Mouse (Mus musculus) layer of hippocampus, postnatal 36 days (tissue): Measurements from ENCODE around the gene Uckl1. TPM values are rescaled to one million over a fixed set of nuclear protein-coding genes. Genes with fewer than 3 reads are reported as not detected.

Experiments
- DNase-seq, 2 experiments: peaks; one replicate each; pipeline ENCODE4 v3.0.0; 2022
- total RNA-seq, 2 experiments: library from RNA; stranded (reverse); gene quantifications; 2 replicates each; pipeline ENCODE4 v1.2.3; 2021

Uckl1 gene
- total RNA-seq, 2 experiments from 2014 or later = 59.6 to 60.7 TPM

- DNase-seq = no peak
Observed at GRCm38 (mm10) chr2:181589732-181590105, 5.0 kb upstream of the Uckl1 start.

GRCm38 (mm10) chr2:181589011-181589731, 4.5 kb upstream of the Uckl1 start:
- DNase-seq = no peak

GRCm38 (mm10) chr2:181588229-181588780, 3.6 kb upstream of the Uckl1 start:
- DNase-seq = no peak

GRCm38 (mm10) chr2:181587796-181588195, 3.1 kb upstream of the Uckl1 start:
- no peak for DNase-seq

- no peak for DNase-seq
Observed at GRCm38 (mm10) chr2:181586124-181586523, 1.4 kb upstream of the Uckl1 start.

DNA sequence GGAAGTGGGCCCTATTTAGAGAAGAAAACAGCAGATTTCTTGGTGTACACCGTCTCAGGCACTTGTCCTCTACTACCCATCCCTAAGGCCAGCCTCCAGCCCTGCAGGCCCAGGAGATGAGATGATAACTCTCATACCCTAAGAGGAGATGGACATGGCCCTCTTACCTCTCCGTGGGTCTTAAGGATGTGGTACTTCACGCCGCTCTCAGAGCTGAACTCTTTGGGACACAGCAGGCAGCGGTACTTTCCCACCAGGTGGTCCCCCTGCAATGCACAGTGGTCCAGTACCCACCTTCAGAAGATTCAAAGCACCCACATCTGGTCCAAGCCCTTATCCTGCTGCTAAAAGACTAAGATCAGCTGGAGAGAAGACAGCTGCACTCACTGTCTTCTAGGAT, 814 bp upstream of the Uckl1 start:
- no peak for DNase-seq

- no peak for DNase-seq
Observed at GRCm38 (mm10) chr2:181583460-181584257, 1.0 kb downstream of the Uckl1 start.

GRCm38 (mm10) chr2:181582939-181583338, 1.8 kb downstream of the Uckl1 start:
- DNase-seq = no peak

DNA sequence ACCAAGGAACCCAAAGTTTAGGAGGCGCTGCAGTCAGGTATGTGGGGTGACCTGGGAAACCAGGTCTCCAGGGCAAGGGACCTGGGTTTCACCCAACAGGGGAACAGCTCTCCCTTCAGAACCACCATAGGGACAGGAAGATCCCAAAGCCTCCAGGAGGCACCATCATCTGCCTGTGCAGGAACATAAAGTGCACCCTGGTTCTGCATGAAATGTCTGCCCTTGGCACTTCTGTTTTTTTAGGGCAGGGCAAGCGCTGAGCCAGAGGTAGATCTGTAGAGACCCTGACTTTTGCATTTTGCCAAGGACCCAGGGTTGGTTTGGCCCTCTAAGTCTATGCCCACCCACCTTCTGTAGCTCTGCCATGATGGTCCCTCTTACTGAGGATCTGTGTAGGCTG, 2.3 kb downstream of the Uckl1 start:
- DNase-seq = no peak

- peak; percentile 85 to 87 for DNase-seq
Observed at GRCm38 (mm10) chr2:181581402-181582120, 3.1 kb downstream of the Uckl1 start.

- peak; percentile 64 to 75 for DNase-seq
Observed at GRCm38 (mm10) chr2:181581016-181581401, 3.7 kb downstream of the Uckl1 start.

DNA sequence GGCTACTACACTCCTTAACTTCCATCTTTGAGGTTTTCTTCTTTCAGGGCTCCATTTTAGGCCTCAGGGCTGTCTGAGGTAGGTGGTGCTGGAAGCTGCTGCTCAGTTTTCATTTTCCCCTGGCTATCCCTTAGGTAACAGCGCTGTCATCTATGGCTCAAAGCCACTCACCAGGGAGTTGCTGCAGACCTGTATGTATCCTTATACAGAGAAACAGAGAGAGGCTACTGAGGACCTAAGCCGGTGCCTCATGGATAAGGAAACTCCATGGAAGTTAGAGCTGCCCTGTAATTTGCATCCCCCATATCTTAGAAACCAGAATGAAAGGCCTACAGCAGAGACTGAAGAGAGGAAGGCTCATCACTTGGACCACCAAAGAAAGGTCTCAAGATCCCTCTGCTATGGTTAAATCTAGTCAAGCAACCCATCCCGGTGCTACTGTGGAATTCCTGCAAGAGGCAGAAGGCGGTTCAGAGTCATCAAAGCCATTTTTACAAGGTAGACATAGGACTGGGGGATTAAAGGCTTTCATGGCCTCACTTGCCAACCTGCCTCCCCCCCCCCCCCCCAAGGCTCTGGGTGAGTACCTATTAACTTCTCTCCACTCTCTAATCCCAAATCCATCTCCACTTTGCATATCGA, 4.4 kb downstream of the Uckl1 start:
- DNase-seq = no peak

DNA sequence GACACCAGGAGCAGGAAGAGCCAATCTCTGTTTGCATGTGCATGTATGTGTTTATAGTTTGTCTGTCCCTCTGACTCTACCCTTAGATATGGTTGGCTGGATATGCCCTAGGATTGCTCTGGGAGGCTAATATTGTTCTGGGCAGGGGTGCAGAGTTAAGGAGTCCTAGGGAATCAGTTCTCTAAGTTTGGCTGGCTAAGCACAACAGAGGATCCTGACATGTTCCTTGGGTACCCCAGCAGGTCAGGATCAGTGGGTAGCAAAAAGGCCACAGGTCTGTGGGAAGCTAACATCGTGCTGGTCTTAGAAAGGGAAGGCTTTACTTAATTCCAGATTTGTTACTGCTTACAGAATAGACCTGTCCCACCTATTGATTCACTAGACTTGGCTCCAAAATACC, 5.0 kb downstream of the Uckl1 start:
- no peak for DNase-seq

DNA sequence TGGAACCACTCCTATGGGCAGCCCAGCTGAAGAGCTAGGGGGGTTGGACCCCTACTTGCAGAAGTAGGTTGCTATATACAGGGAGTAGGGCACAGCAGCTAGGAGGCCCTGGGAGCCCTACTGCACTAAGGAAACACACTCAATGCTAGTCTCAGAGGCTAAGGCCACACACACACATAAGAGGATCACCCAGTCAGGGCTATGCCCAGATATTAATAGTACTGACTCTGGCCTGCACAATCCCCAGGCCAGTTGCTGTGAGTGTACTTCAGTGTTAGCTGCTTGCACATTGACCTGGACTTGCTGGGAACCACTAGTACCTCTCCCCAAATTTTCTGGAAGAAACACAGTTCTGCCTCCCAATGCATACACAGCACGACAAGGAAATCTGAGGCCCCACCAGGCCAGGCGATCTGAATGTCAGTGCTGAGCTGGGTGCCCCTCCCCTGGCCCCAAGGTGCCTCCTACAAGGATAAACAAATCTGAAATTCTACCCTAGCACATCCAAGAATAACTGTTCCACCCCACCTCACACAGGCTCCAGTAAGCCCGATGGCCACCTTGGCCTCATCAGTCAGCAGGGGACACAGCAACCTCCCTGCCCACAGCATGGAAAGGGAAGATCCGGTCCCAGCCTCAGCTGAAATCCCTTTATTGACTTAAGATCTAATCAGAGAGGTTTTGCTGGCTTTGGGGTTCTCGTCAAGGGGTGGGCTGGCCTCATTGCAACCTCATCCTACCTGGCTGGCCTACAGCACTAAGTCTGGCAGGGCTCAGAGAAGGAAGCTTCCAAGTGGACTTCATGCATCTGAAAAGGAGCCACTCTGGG, 5.7 kb downstream of the Uckl1 start:
- no peak for DNase-seq

- DNase-seq = peak in 1 of 2 experiments; percentile 7
Observed at GRCm38 (mm10) chr2:181577981-181578581, 6.6 kb downstream of the Uckl1 start.

GRCm38 (mm10) chr2:181577126-181577525, 7.6 kb downstream of the Uckl1 start:
- peak in 1 of 2 experiments; percentile 3 for DNase-seq

DNA sequence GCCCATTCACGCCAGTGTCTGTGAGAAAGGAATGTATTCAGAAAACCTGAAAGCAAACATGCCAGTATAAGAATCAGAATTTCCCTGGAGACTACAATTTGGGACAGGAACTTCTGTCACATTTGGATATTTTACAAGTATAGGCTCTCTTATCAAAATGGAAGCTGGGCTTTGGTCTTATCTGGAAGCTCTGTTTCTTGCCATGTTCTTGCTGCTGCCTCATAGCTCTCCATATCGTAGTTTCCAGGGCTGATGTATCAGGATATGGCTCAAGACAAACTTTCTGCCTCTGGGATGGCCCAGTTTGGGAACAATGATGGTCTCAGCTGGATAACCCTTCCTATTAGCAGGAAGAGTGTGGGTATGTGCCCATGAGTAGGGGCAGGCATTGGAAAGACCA, 8.1 kb downstream of the Uckl1 start:
- DNase-seq = peak in 1 of 2 experiments; percentile 1

DNA sequence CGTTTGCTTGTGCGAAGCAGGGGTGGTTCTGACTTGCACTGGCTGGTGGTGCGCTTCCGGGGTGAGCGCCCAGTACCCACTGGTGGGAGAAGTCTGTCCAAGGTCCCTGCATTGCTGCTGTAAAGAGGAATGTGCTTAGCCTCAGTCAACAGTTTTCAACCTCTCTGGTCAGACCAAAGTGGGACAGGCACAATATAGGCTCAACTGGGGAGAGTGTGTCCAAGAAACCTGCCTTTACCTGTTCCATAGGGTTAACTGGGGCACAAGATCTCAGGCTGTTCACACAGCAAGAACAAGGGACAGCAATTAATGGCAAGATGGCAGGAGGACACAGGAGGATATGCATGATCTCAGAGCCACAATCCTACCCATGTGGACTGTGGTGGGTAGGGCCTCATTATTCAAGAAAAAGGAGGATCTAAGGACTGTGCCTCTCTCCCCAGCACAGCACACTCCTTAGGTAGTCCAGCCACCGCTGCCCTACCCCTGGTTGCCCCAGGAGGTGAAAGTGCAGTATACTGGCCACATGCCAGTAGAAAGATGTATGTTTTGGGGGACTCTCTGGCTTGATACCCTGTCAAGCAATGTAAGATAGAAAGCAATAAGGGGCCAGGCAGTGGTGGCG, 9.7 kb downstream of the Uckl1 start:
- peak in 1 of 2 experiments; percentile 1 for DNase-seq

DNA sequence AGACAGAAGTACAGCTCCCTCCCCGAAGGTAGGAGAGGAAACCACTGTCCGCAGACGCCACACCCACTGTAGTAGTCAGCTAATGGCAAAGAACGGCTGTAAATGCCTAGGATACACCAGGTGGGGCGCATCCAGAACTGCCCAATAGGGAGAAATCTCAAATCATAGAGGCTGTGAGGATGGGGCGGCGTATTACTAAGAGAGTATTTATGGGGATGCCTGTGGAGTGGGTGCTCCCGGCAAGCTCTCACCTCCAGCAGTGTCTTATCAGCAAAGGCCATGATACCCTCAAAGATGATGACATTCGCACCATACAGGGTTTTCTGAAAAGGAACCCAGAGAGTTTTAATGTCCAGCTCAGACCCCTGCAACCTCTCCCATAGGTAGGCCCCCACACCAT, 10.7 kb downstream of the Uckl1 start:
- DNase-seq = no peak
